Mouse (Mus musculus): ENCODE measurements at regions not wholly inside any gene's neighbourhood (a gene's known extent, or its start where the extent isn't known, plus 50 kb on each side); places are given as distances from the start of the nearest gene placed in this dataset.

DNA sequence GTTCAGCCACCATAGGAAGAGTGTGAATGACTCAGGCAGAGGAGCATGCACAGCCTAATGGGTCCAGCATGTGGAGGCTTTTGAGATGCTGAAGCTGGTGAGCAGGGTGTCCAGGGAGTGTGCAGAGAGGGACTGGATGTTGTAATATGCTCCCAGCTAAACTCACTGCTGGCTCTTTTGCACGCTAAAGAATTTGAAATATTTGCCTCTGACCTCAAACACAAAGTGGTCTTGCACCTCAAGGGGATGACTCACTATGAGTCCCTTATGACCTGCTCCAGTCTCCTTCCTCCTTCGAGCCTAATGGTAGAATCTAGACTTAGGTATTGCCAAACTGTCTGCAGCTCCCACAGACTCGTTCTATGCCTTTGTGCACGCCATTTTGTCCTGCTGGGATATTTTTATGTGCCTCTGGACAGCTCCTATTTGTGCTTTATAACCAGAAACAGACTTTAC, 55.0 kb upstream of the Slit3 start:
- TF ChIP-seq CTCF (IDR thresholded peaks at IDR 0.05 in 2 of 3, conservative IDR thresholded peaks at IDR 0.05 in 1 of 3; ENCODE audit: control insufficient read depth in 1 of 3, insufficient read depth in 1 of 3, low read depth in 2 of 3, low read length in 3 of 3, poor library complexity in 1 of 3, severe bottlenecking in 1 of 3) = no peak
- no peak for TF ChIP-seq POLR2A (IDR thresholded peaks at IDR 0.05; ENCODE audit: control insufficient read depth in 1 of 2, insufficient read depth in 1 of 2, low read depth in 1 of 2, low read length in 2 of 2, poor library complexity in 1 of 2)
- TF ChIP-seq EP300 (IDR thresholded peaks at IDR 0.05; ENCODE audit: low read depth in 1 of 2, low read length in 2 of 2) = no peak
- TF ChIP-seq RAD21 (IDR thresholded peaks at IDR 0.05; ENCODE audit: low read depth, low read length) = no peak
- no peak for TF ChIP-seq TAL1 (IDR thresholded peaks at IDR 0.05; ENCODE audit: low read length)
- TF ChIP-seq MAFK (IDR thresholded peaks at IDR 0.05; ENCODE audit: borderline replicate concordance, low read depth, low read length) = no peak
- TF ChIP-seq MEF2A (IDR thresholded peaks at IDR 0.05; ENCODE audit: extremely low read depth, insufficient replicate concordance, low read depth, low read length, poor library complexity, severe bottlenecking) = no peak
- TF ChIP-seq GATA1 (IDR thresholded peaks at IDR 0.05; ENCODE audit: low read depth, low read length) = no peak
- no peak for TF ChIP-seq USF1 (IDR thresholded peaks at IDR 0.05; ENCODE audit: low read depth, low read length)
- TF ChIP-seq RCOR1 (IDR thresholded peaks at IDR 0.05; ENCODE audit: low read depth, low read length) = no peak
- TF ChIP-seq UBTF (IDR thresholded peaks at IDR 0.05; ENCODE audit: borderline replicate concordance, insufficient read depth, low read depth, low read length) = no peak
- no peak for TF ChIP-seq JUND (IDR thresholded peaks at IDR 0.05; ENCODE audit: low read depth, low read length)
